Mouse (Mus musculus): Measurements from ENCODE around the gene Grcc10. TPM values are rescaled to one million over a fixed set of nuclear protein-coding genes. Genes with fewer than 3 reads are reported as not detected.

Grcc10 gene
- polyA plus RNA-seq, 1 experiment, result 287 TPM

DNA sequence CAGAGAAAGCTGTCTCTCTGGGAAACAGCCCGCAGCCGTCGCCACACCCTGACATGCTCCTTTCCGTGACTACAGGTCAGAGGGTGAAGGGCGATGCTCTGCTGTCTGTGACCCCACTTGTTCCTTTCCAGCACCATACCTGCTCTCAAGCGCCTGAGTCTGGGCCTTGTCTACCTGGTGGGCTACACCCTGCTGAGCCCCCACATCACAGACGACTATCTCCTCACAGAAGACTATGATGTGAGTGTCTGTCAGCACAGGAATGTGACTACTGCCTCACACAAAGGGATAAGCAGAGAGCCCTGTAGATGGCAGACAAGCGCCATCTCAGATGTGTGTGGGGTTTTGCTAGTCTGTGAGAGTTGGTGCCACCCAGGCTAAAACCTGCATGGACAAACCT lies 39.8 kb downstream of the Grcc10 start:
- Histone ChIP-seq H3K4me2 (ENCODE audit: low read depth) (no peak overlapping the region), H3K79me2 (ENCODE audit: control insufficient read depth, insufficient read depth) (peaks cover 6% of the 10 kb centered on the region), H3K4me3 (no peak overlapping the region), H3K27me3 (ENCODE audit: control insufficient read depth, insufficient read depth, insufficient read length) (no peaks in the 10 kb centered on the region), H3ac (ENCODE audit: control insufficient read depth, insufficient read length) (no peak overlapping the region), H3K36me3 (ENCODE audit: control insufficient read depth, insufficient read depth) (peaks cover 37% of the 10 kb centered on the region)
- peak; percentile 69 for TF ChIP-seq POLR2AphosphoS2 (IDR thresholded peaks at IDR 0.05; ENCODE audit: insufficient read length, low read depth)
- TF ChIP-seq USF1 (IDR thresholded peaks at IDR 0.05; ENCODE audit: low read depth), result no peak

DNA sequence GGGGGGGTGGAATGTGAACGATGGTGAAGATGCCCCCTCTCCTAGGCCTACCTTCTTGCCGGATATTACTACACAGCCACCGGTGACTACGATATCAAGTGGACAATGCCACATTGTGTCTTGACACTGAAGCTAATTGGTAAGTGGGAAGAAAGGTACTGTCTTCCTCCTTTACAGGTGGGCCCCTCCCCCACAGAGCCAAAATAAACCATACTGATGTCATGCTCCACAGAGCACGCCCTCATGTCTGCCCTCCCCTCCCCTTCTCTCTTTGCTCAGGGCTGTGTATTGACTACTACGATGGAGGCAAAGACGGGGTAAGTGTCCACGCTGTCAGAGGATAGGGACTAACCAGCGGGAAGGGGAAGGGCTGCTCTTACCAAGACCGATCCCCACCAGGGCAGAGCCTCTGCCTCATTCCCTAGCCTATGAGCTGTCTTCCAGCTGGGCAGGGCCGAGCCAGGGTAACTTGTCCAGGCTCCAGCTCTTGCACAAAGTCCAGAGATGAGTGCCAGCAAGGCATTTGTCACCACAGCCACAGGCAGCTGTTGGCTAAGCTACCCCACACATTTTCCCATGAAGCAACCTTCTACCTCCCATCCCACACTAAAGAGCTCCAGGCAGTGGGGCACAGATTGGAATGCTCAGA lies 41.1 kb downstream of the Grcc10 start:
- TF ChIP-seq USF1 (IDR thresholded peaks at IDR 0.05; ENCODE audit: low read depth) (no peak), POLR2AphosphoS2 (IDR thresholded peaks at IDR 0.05; ENCODE audit: insufficient read length, low read depth) (peak; percentile 67), CEBPB (IDR thresholded peaks at IDR 0.05; ENCODE audit: insufficient read depth, poor library complexity, severe bottlenecking) (peak; percentile 89), REST (IDR thresholded peaks at IDR 0.05; ENCODE audit: insufficient read depth, insufficient read length) (no peak), TCF12 (IDR thresholded peaks at IDR 0.05; ENCODE audit: insufficient read depth, poor library complexity, severe bottlenecking) (peak; percentile 87), MAX (IDR thresholded peaks at IDR 0.05; ENCODE audit: low read depth) (no peak), MYOD1 (IDR thresholded peaks at IDR 0.05; ENCODE audit: control insufficient read depth in 1 of 3, insufficient read length in 2 of 3, low read depth in 2 of 3) (peak; percentile 65 to 94 (median 81)), POLR2A (IDR thresholded peaks at IDR 0.05; ENCODE audit: insufficient read length, low read depth) (no peak), MYOG (IDR thresholded peaks at IDR 0.05; ENCODE audit: control insufficient read depth in 1 of 3, insufficient read depth in 1 of 3, insufficient read length in 2 of 3, low read depth in 2 of 3) (peak; percentile 74 to 96 (median 81)), E2F4 (IDR thresholded peaks at IDR 0.05; ENCODE audit: insufficient read depth) (no peak), SRF (IDR thresholded peaks at IDR 0.05; ENCODE audit: control insufficient read depth, insufficient read length, low read depth) (no peak), TCF3 (IDR thresholded peaks at IDR 0.05; ENCODE audit: insufficient read length, low read depth) (peak; percentile 80)
- no peak overlapping the region for H3ac ChIP-seq (ENCODE audit: control insufficient read depth, insufficient read length)

DNA sequence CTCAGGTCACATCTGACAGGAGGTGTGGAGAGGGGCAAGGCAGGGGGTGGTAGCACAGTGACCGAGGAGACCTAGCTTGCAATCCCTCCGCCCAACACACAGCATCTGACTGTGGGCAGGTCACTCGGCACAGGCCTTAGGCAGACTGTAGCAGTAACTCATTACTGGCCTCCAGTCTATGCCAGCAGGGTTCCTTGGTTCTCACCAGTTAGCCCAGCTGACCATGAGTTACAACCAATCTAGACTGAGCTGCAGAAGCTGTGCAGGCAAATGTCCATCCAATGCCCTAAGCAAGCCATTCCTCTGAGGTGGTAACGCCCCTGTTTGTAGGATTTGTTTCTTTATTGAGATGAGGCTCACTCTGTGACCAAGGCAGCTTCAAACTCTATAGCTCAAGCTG lies 41.8 kb downstream of the Grcc10 start:
- H3K36me3 ChIP-seq (ENCODE audit: control insufficient read depth, insufficient read depth), result peaks cover 25% of the 10 kb centered on the region
- no peaks in the 10 kb centered on the region for H3K79me2 ChIP-seq (ENCODE audit: control insufficient read depth, insufficient read depth)
- peak overlapping the region; percentile 53 for H3K4me2 ChIP-seq (ENCODE audit: low read depth)
- no peak overlapping the region for H3ac ChIP-seq (ENCODE audit: control insufficient read depth, insufficient read length)
- H3K4me3 ChIP-seq, result no peak overlapping the region
- TF ChIP-seq MAX (IDR thresholded peaks at IDR 0.05; ENCODE audit: low read depth) (no peak), E2F4 (IDR thresholded peaks at IDR 0.05; ENCODE audit: insufficient read depth) (no peak), MYOD1 (IDR thresholded peaks at IDR 0.05; ENCODE audit: control insufficient read depth in 1 of 3, insufficient read length in 2 of 3, low read depth in 2 of 3) (no peak), POLR2AphosphoS2 (IDR thresholded peaks at IDR 0.05; ENCODE audit: insufficient read length, low read depth) (peak; percentile 29), CEBPB (IDR thresholded peaks at IDR 0.05; ENCODE audit: insufficient read depth, poor library complexity, severe bottlenecking) (no peak)
- H3K27me3 ChIP-seq (ENCODE audit: control insufficient read depth, insufficient read depth, insufficient read length), result no peaks in the 10 kb centered on the region

More for the DNA sequence above, 41.1 kb downstream of the Grcc10 start:
- Histone ChIP-seq H3K36me3 (ENCODE audit: control insufficient read depth, insufficient read depth) (peaks cover 32% of the 10 kb centered on the region), H3K4me2 (ENCODE audit: low read depth) (peak overlapping the region; percentile 53), H3K27me3 (ENCODE audit: control insufficient read depth, insufficient read depth, insufficient read length) (no peaks in the 10 kb centered on the region), H3K79me2 (ENCODE audit: control insufficient read depth, insufficient read depth) (no peaks in the 10 kb centered on the region), H3K4me3 (no peak overlapping the region)

DNA sequence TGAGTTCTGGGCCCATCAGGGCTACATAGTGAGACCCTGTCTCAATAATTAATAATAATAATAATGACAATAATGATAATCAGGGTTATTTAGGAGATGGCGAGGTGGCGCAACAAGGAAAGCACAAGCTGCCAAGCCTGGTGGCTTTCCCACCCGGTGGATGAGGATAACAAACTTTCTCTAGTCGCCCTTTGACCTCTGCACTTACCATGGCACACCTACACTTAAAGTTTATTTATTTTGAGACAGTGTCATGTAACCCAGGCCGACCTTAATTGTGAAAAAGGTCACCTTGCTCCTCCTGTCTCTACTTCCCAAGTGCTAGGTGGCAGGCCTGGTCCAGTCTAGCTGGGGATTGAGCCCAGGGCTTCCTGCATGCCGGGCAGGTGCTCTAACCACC lies 42.4 kb downstream of the Grcc10 start:
- peaks cover 19% of the 10 kb centered on the region for H3K36me3 ChIP-seq (ENCODE audit: control insufficient read depth, insufficient read depth)
- TF ChIP-seq REST (IDR thresholded peaks at IDR 0.05; ENCODE audit: insufficient read depth, insufficient read length) (no peak), USF1 (IDR thresholded peaks at IDR 0.05; ENCODE audit: low read depth) (no peak), POLR2A (IDR thresholded peaks at IDR 0.05; ENCODE audit: insufficient read length, low read depth) (no peak), TCF3 (IDR thresholded peaks at IDR 0.05; ENCODE audit: insufficient read length, low read depth) (no peak), MAX (IDR thresholded peaks at IDR 0.05; ENCODE audit: low read depth) (no peak), MYOG (IDR thresholded peaks at IDR 0.05; ENCODE audit: control insufficient read depth in 1 of 3, insufficient read depth in 1 of 3, insufficient read length in 2 of 3, low read depth in 2 of 3) (no peak), CEBPB (IDR thresholded peaks at IDR 0.05; ENCODE audit: insufficient read depth, poor library complexity, severe bottlenecking) (no peak), TCF12 (IDR thresholded peaks at IDR 0.05; ENCODE audit: insufficient read depth, poor library complexity, severe bottlenecking) (no peak), E2F4 (IDR thresholded peaks at IDR 0.05; ENCODE audit: insufficient read depth) (no peak), SRF (IDR thresholded peaks at IDR 0.05; ENCODE audit: control insufficient read depth, insufficient read length, low read depth) (no peak), MYOD1 (IDR thresholded peaks at IDR 0.05; ENCODE audit: control insufficient read depth in 1 of 3, insufficient read length in 2 of 3, low read depth in 2 of 3) (no peak), POLR2AphosphoS2 (IDR thresholded peaks at IDR 0.05; ENCODE audit: insufficient read length, low read depth) (no peak)

DNA sequence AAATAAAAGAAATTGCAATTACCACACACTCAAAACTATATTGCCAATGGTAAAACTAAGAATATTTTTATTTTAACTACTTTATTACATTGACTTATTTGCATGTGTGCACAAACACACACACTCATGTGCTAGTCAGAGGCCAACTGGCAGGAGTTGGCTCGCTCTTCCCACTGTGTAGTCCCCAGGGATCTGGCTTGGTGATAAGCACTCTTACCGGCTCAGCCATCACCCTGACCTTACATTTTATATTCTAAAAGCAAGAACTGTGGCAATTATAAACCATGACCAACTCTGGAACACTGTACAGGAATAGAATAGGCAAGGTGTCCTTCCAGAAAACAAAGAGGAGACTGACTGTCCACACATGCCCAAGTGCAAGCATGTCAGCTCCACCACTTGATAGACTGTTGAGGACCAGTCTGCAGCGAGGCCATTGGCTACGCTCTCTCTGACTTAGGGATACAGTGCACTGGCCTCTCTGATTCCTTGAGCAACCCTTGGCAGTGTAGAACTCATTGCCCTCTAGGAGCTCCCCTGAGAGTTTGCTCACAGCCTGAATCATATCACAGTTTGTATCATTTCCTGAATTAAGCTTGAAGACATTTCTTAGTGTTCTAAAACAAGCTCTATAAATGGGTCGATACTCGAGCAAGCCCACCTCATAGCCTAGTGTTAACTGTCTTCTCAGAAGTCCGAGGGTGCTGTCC lies 44.6 kb downstream of the Grcc10 start:
- no peaks in the 10 kb centered on the region for H3K27me3 ChIP-seq (ENCODE audit: control insufficient read depth, insufficient read depth, insufficient read length)
- TF ChIP-seq REST (IDR thresholded peaks at IDR 0.05; ENCODE audit: insufficient read depth, insufficient read length), result no peak
- no peak for TF ChIP-seq USF1 (IDR thresholded peaks at IDR 0.05; ENCODE audit: low read depth)
- no peak for TF ChIP-seq MAX (IDR thresholded peaks at IDR 0.05; ENCODE audit: low read depth)
- TF ChIP-seq MYOD1 (IDR thresholded peaks at IDR 0.05; ENCODE audit: control insufficient read depth in 1 of 3, insufficient read length in 2 of 3, low read depth in 2 of 3), result no peak
- no peak for TF ChIP-seq POLR2AphosphoS2 (IDR thresholded peaks at IDR 0.05; ENCODE audit: insufficient read length, low read depth)
- no peak for TF ChIP-seq SRF (IDR thresholded peaks at IDR 0.05; ENCODE audit: control insufficient read depth, insufficient read length, low read depth)
- no peak for TF ChIP-seq CEBPB (IDR thresholded peaks at IDR 0.05; ENCODE audit: insufficient read depth, poor library complexity, severe bottlenecking)
- no peak for TF ChIP-seq MYOG (IDR thresholded peaks at IDR 0.05; ENCODE audit: control insufficient read depth in 1 of 3, insufficient read depth in 1 of 3, insufficient read length in 2 of 3, low read depth in 2 of 3)
- no peaks in the 10 kb centered on the region for H3K79me2 ChIP-seq (ENCODE audit: control insufficient read depth, insufficient read depth)
- no peak overlapping the region for H3K4me3 ChIP-seq
- no peaks in the 10 kb centered on the region for H3K36me3 ChIP-seq (ENCODE audit: control insufficient read depth, insufficient read depth)
- H3K4me2 ChIP-seq (ENCODE audit: low read depth), result no peak overlapping the region
- no peak overlapping the region for H3ac ChIP-seq (ENCODE audit: control insufficient read depth, insufficient read length)

More for the DNA sequence above, 42.4 kb downstream of the Grcc10 start:
- no peaks in the 10 kb centered on the region for H3K27me3 ChIP-seq (ENCODE audit: control insufficient read depth, insufficient read depth, insufficient read length)
- no peak overlapping the region for H3ac ChIP-seq (ENCODE audit: control insufficient read depth, insufficient read length)
- no peaks in the 10 kb centered on the region for H3K79me2 ChIP-seq (ENCODE audit: control insufficient read depth, insufficient read depth)
- H3K4me2 ChIP-seq (ENCODE audit: low read depth), result no peak overlapping the region
- no peak overlapping the region for H3K4me3 ChIP-seq
